Mouse (Mus musculus): ENCODE results near the gene Slc25a18.
A peak's percentile ranks its signal among the peaks of the same experiment; 100 is the strongest.
"Not testable (repeated sequence)": the region's sequence is repeated elsewhere in the genome, so short reads cannot be mapped to it uniquely, and the experiment has no call there.

Gene Slc25a18

DNA sequence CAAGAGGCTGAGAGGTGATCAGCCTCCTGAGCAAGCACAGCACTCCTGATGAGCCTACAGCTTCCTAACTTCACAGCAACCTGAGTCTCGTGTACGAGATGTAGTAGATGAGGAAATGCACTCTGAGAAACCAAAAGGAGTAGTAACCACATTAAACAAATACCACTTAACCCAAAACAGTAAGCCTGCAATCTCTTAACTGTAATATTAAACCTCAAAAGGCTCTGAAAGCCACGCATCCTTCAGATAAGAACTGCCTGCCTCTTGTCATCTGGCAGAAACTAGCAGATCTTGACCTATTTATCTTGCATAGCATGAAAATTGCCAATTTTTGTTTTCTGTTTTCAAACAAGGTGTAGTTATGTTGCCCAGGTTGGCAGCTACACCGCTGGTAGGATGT lies 25.5 kb downstream of the Slc25a18 start:
- no peak for DNase-seq

GRCm38 (mm10) chr6:120799581-120800041 lies 26.2 kb downstream of the Slc25a18 start:
- DNase-seq, result no peak

- DNase-seq, result no peak
Observed at GRCm38 (mm10) chr6:120806999-120807737, 33.8 kb downstream of the Slc25a18 start.

GRCm38 (mm10) chr6:120807738-120808081 lies 34.3 kb downstream of the Slc25a18 start:
- DNase-seq, result no peak

DNA sequence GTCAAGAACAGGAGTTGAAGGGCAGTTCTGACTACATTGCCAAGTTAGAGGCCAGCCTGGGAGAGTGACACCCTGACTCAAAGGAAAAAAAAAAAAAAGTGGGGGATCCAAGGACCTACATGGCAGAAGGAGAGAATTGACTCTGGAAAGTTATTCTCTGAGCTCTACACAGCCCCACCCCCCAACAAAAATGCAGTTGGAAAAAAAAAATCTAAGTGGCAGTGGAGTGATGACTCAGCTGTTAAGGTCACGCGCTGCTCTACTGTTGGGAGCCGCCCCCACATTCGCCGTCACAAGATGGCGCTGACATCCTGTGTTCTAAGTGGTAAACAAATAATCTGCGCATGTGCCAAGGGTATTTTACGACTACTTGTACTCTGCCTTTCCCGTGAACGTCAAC lies 38.6 kb downstream of the Slc25a18 start:
- not testable (repeated sequence) for DNase-seq

- DNase-seq, result no peak
Observed at GRCm38 (mm10) chr6:120819294-120819693, 45.9 kb downstream of the Slc25a18 start.

- no peak for DNase-seq
Observed at GRCm38 (mm10) chr6:120820144-120820543, 46.8 kb downstream of the Slc25a18 start.

- no peak for DNase-seq
Observed at GRCm38 (mm10) chr6:120820941-120821340, 47.6 kb downstream of the Slc25a18 start.

GRCm38 (mm10) chr6:120821715-120822114 lies 48.3 kb downstream of the Slc25a18 start:
- DNase-seq, result no peak

- DNase-seq, result peak; percentile 94
Observed at GRCm38 (mm10) chr6:120822307-120822928, 49.0 kb downstream of the Slc25a18 start, which contains the start of gene Atp6v1e1. Gene Atp6v1e1, minus strand, starts transcription at chr6:120822793.

DNA sequence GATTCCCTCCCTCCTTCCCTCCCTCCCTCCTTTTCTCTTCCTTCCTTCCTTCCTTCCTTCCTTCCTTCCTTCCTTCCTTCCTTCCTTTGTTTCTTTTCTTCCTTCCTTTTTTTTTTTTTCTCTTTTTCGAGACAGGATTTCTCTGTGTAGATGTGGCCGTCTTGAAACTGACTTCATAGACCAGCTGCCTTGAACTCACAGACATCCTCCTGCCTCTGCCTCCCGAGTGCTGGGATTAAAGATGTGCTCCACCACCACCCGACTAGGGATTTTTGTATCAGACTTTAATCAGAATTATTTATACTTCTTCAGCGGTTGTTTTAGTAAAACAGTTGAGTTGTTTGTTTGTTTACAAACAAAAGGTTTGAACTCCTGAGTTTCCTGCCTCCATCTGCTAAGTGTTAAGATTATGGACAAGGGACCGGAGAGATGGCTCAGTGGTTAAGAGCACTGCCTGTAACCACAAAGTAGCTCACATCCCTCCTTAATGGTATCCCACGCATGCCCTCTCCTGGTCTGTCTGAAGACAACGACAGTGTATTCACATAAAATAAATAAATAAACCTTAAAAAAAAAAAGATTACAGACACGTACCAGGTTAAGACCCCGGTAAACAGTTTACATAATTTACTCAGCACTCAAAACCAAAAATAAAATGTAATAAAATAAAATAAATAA lies 49.7 kb downstream of the Slc25a18 start:
- peak; percentile 52 for DNase-seq

GRCm38 (mm10) chr6:120830056-120830455 lies 56.7 kb downstream of the Slc25a18 start:
- DNase-seq, result no peak

DNA sequence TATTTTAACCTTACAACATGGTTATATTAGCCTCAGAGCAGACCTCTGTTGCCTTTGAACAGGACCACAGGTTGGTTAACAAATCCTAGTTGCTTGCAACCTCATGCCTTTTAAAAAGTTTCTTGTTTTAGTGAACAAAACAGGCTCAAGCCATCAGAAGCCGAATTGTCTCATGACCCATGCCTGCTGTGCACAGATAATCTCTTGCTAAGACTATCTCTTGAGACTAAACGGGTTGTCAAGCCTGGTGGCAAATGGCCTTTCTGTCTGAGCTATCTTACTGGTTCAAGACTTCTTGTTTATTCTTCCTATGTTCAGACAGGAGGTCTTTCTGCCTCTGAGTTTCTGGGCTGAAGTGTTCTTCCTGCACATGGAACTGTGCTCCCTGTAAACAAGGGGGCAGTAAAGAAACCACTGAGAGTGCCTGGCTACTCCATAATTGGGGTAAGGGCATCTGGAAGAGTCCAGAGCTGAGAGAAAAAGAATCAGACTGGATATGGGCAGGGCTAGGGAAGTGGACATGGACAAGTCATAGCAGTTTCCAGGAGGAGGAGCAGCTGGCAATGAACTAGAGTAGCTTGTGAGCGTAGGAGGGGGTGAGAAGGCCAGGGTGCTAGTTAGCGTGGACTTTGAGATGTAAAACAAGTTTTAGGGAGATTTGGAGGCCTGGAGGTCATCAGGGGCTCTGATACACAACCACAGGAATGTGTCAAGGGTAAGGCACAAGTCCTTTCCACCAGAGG lies 57.7 kb downstream of the Slc25a18 start:
- no peak for DNase-seq

GRCm38 (mm10) chr6:120832097-120832496 lies 58.7 kb downstream of the Slc25a18 start:
- DNase-seq, result no peak

DNA sequence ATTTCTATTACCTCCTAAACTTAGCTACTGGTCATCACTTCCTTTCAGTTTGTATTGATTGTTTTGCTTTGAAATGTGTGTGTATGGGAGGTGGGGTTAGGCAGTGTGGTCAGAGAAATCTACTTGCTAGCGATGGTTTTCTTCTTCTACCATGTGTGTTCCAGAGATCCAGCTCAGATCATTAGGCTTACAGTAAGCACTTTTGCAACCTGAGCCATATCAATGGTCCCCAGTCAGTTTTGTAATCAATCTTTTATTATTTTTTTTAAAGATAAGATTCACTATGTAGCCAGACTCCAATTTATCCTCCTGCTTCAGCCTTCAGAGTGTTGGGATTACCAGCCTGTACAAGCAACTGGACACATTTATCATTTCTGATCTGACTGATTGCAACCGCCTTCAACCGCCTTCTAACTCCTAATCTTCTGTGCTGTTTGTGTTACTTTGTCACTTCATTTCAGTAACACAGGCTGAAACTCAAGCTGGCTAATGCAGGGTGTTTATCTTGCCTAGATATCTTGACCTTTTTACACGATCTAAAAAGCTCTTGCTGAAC lies 61.5 kb downstream of the Slc25a18 start:
- no peak for DNase-seq

DNA sequence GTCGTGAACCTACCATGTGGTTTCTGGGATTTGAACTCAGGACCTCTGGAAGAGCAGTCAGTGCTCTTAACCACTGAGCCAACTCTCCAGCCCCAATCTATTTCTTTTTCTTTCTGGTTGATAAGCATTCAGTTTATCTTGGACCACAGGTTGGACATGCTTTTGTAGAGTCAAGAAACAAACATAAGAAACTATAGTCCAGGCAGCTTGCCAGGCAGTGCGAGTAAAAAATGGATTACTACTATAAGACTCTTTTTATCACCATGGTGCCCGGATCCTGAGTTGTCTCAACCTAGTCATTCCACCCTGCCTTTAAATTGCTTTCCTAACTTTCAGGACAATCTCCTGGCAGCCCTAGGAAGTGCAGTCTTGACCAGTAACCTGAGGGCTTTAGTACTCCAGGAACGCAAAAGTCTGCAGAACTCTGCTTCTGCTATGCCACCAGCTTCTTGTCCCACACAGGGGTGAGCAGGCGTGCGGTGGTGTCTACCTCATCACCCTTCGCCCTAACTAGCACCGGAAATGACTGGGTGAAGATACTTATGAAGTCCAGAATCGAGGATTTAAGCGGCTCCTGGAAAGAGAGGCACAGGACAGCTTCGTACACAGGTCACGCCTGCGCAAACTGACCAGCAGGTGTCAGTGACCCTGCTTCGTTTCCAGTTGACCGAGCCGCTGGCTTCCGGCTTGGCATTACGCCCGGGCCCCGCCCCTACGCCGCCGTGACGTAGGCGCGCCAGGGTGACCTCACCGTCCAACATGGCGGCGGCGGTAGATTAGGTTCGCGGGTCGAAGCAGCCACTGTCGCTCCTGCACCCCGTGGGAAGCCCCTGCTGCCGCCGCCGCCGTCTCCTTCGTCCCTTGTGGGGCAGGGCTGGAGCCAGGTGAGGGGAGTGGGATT lies 62.3 kb downstream of the Slc25a18 start, which contains the start of gene Bcl2l13:
TSS of gene Bcl2l13 (plus strand) at position 739 of the 901 bp plus-strand sequence.
- peak; percentile 90 for DNase-seq

- DNase-seq, result no peak
Observed at GRCm38 (mm10) chr6:120836389-120837151, 63.2 kb downstream of the Slc25a18 start.

- no peak for DNase-seq
Observed at GRCm38 (mm10) chr6:120837152-120837530, 63.8 kb downstream of the Slc25a18 start.

GRCm38 (mm10) chr6:120840258-120840657 lies 66.9 kb downstream of the Slc25a18 start:
- DNase-seq, result no peak

GRCm38 (mm10) chr6:120841754-120842153 lies 68.4 kb downstream of the Slc25a18 start:
- DNase-seq, result no peak
